Mouse (Mus musculus) megakaryocyte, embryonic 14.5 days (primary cell): ENCODE results near the gene Flt3l.

Experiments used
- FLI1 ChIP-seq: IDR thresholded peaks from 2 replicates; pipeline ENCODE4 v1.6.1; 2012; ENCODE audit warnings: low read length, inconsistent platforms, mixed read lengths
- GATA1 ChIP-seq: IDR thresholded peaks from 3 replicates; pipeline ENCODE4 v1.6.1; 2012; ENCODE audit warnings: mixed read lengths, low read length, inconsistent platforms, borderline replicate concordance

DNA sequence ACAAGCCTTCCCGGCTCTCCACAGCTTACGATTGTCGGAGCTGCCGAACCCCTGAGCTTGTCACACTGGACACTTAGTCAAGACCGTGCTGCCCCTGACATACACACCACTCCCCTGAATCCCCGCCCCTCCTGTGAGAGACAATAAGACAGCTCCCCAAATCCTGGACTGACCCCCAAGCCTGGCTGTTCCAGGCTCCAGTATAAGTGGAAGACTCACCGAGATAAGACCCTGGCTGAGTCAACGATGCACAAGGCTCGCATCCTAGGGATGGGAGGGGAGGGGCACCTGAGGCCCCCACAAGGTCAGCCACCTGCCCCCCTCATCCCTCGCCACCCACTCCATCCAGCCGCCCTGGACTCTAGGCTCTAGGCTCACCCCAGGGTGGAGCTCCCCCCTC, 4.4 kb downstream of the Flt3l start:
- TF ChIP-seq GATA1 (no peak), FLI1 (no peak)
